Mouse (Mus musculus) limb, embryonic 14.5 days (tissue): ENCODE measurements around the gene Edf1. TPM values are rescaled to one million over a fixed set of nuclear protein-coding genes. Genes with fewer than 3 reads are reported as not detected.
"Not testable (repeated sequence)": the region's sequence is repeated elsewhere in the genome, so short reads cannot be mapped to it uniquely, and the experiment has no call there.

Experiments
- ATAC-seq: fragments of 200-750 bp; cut with Nextera tagmentation; 2 replicates; pipeline ENCODE4 v1.8.0; 2017; ENCODE audit warnings: low read depth, moderate number of reproducible peaks, moderate TSS enrichment; ENCODE audit not compliant: low FRiP score
- DNase-seq: peaks from one replicate; pipeline ENCODE4 v3.0.0-alpha.2; 2015; ENCODE audit warnings: low spot score
- H3K27ac ChIP-seq: fragments of 300-500 bp; sonication (generic); replicated peaks from 2 replicates; pipeline ENCODE4 v1.5.1; 2014; ENCODE audit warnings: low read depth, mild to moderate bottlenecking, low read length, moderate library complexity, mixed read lengths
- H3K27me3 ChIP-seq: fragments of 300-500 bp; sonication (generic); 2 replicates; pipeline ENCODE4 v1.6.1; 2014; ENCODE audit warnings: low read length, mixed read lengths; ENCODE audit not compliant: control insufficient read depth, insufficient read depth
- H3K36me3 ChIP-seq: fragments of 300-500 bp; sonication (generic); 2 replicates; pipeline ENCODE4 v1.6.1; 2014; ENCODE audit warnings: mild to moderate bottlenecking, low read length, moderate library complexity, mixed read lengths; ENCODE audit not compliant: control insufficient read depth, insufficient read depth
- H3K4me1 ChIP-seq: fragments of 300-500 bp; sonication (generic); 2 replicates; pipeline ENCODE4 v1.6.1; 2014; ENCODE audit warnings: antibody characterized with exemption, low read length, mixed read lengths; ENCODE audit not compliant: control insufficient read depth, insufficient read depth
- H3K4me2 ChIP-seq: fragments of 300-500 bp; sonication (generic); replicated peaks from 2 replicates; pipeline ENCODE4 v1.6.1; 2014; ENCODE audit warnings: low read depth, mild to moderate bottlenecking, low read length, moderate library complexity; ENCODE audit not compliant: severe bottlenecking
- H3K4me3 ChIP-seq: fragments of 300-500 bp; sonication (generic); replicated peaks from 2 replicates; pipeline ENCODE4 v1.5.1; 2014; ENCODE audit warnings: low read length
- H3K9ac ChIP-seq: fragments of 300-500 bp; sonication (generic); 2 replicates; pipeline ENCODE4 v1.6.1; 2014; ENCODE audit warnings: mild to moderate bottlenecking, low read depth, low read length, moderate library complexity; ENCODE audit not compliant: severe bottlenecking
- H3K9me3 ChIP-seq: fragments of 300-500 bp; sonication (generic); 2 replicates; pipeline ENCODE4 v1.6.1; 2016; ENCODE audit warnings: low read length; ENCODE audit not compliant: control insufficient read depth
- POLR2A ChIP-seq: fragments of 200-500 bp; IDR thresholded peaks from 2 replicates; pipeline ENCODE4 v1.8.0; 2012; ENCODE audit warnings: inconsistent platforms, mild to moderate bottlenecking, moderate library complexity, borderline replicate concordance; ENCODE audit not compliant: insufficient read depth, insufficient read length; ENCODE audit errors: extremely low read depth
- WGBS: fragments of 180-500 bp; shearing (Covaris S2); extraction: QIAGEN DNeasy Blood & Tissue Kit; methylation state at CpG from one replicate; pipeline ENCODE4 v1.1.7; 2014; 5-methylcytosine and 5-hydroxymethylcytosine counted together
- polyA plus RNA-seq, 2 experiments: library from polyadenylated mRNA; depleted of rRNA in 1 of 2; stranded (reverse) in 1 of 2; unstranded in 1 of 2; fragments of >200 nt; fragmentation: Nextera tagmentation in 1 of 2; extraction: Ambion mirVana in 1 of 2; gene quantifications; 2 replicates each; pipeline versions ENCODE4 v1.2.1 to v1.2.3; 2012 to 2014

The Edf1 gene
- polyA plus RNA-seq, 2 experiments = 174 to 331 TPM

GRCm38 (mm10) chr2:25546811-25547491 is 10.7 kb upstream of the Edf1 start, which contains the start of gene Traf2:
Gene Traf2, minus strand, starts transcription at chr2:25546940.
- Histone ChIP-seq H3K9me3 (no peaks in the 10 kb centered on the region), H3K36me3 (no peaks in the 10 kb centered on the region; the same call in 1 of the 2 replicates), H3K27me3 (no peaks in the 10 kb centered on the region), H3K4me2 (peak within 1 kb of the TSS; percentile 77), H3K4me1 (peaks cover 2% of the 10 kb centered on the region; the same call in 1 of the 2 replicates), H3K27ac (peak within 1 kb of the TSS; percentile 53; the same call in 1 of the 2 replicates), H3K9ac (peak within 1 kb of the TSS; percentile 80), H3K4me3 (peak within 1 kb of the TSS; percentile 75)
- DNase-seq (peak; percentile 99), ATAC-seq (peak; percentile 100)
- 3% methylated on average over 48 of the region's 48 CpGs for WGBS
- TF ChIP-seq POLR2A = no peak

- H3K9ac ChIP-seq = no peak overlapping the region
- H3K4me2 ChIP-seq = no peak overlapping the region
- no peaks in the 10 kb centered on the region for H3K27me3 ChIP-seq
Observed at GRCm38 (mm10) chr2:25549021-25549991, 8.3 kb upstream of the Edf1 start.

GRCm38 (mm10) chr2:25551186-25551585 is 6.5 kb upstream of the Edf1 start:
- no peak for ATAC-seq
- Histone ChIP-seq H3K27me3 (no peaks in the 10 kb centered on the region), H3K36me3 (no peaks in the 10 kb centered on the region), H3K4me2 (no peak overlapping the region), H3K4me3 (no peak overlapping the region), H3K9me3 (no peaks in the 10 kb centered on the region), H3K4me1 (no peaks in the 10 kb centered on the region), H3K9ac (no peak overlapping the region), H3K27ac (no peak overlapping the region)
- no peak for DNase-seq
- WGBS = 39% methylated on average over 5 of the region's 5 CpGs
- no peak for TF ChIP-seq POLR2A

More at GRCm38 (mm10) chr2:25549021-25549991, 8.3 kb upstream of the Edf1 start:
- H3K4me3 ChIP-seq = no peak overlapping the region
- no peak for TF ChIP-seq POLR2A
- H3K27ac ChIP-seq = no peak overlapping the region
- ATAC-seq = no peak
- WGBS = 65% methylated on average over 9 of the region's 9 CpGs
- no peaks in the 10 kb centered on the region; the same call in 1 of the 2 replicates for H3K36me3 ChIP-seq
- H3K4me1 ChIP-seq = peaks cover 2% of the 10 kb centered on the region; the same call in 1 of the 2 replicates
- no peaks in the 10 kb centered on the region for H3K9me3 ChIP-seq
- DNase-seq = no peak

- not testable (repeated sequence) for H3K4me2 ChIP-seq, H3K9me3 ChIP-seq, H3K4me3 ChIP-seq, H3K4me1 ChIP-seq, H3K27me3 ChIP-seq, DNase-seq, H3K27ac ChIP-seq, H3K9ac ChIP-seq, ATAC-seq, H3K36me3 ChIP-seq
- WGBS = 86% methylated on average over 4 of the region's 4 CpGs
Observed at GRCm38 (mm10) chr2:25553171-25553786, 4.4 kb upstream of the Edf1 start.

GRCm38 (mm10) chr2:25555479-25555878 is 2.2 kb upstream of the Edf1 start:
- not testable (repeated sequence) for ATAC-seq, H3K27ac ChIP-seq, H3K9me3 ChIP-seq, H3K9ac ChIP-seq, DNase-seq, H3K27me3 ChIP-seq, H3K36me3 ChIP-seq, H3K4me2 ChIP-seq, H3K4me3 ChIP-seq
- WGBS = 47% methylated on average over 2 of the region's 2 CpGs
- H3K4me1 ChIP-seq = peaks cover 12% of the 10 kb centered on the region
